Mouse (Mus musculus) brain, embryonic 14.5 days (tissue): ENCODE measurements around the gene Ctsk.

Source experiments
- CTCF ChIP-seq: fragments of 200-500 bp; IDR thresholded peaks from 2 replicates; pipeline ENCODE4 v1.5.1; 2012; ENCODE audit warnings: inconsistent platforms, mild to moderate bottlenecking, moderate library complexity, borderline replicate concordance; ENCODE audit not compliant: insufficient read depth, insufficient read length; ENCODE audit errors: extremely low read depth
- POLR2A ChIP-seq: fragments of 200-500 bp; IDR thresholded peaks from 2 replicates; pipeline ENCODE4 v1.6.1; 2012; ENCODE audit warnings: mild to moderate bottlenecking, inconsistent platforms, borderline replicate concordance; ENCODE audit not compliant: poor library complexity, insufficient read depth, insufficient read length, severe bottlenecking; ENCODE audit errors: extremely low read depth

GRCm38 (mm10) chr3:95533364-95533763 lies 34.3 kb downstream of the Ctsk start:
- TF ChIP-seq POLR2A (no peak), CTCF (no peak)
